Mouse (Mus musculus) thymus, postnatal 4 days (tissue): ENCODE data around the gene Fam189a1.

Source experiments
- DNase-seq: peaks from one replicate; pipeline ENCODE4 v3.0.0; 2021

Gene Fam189a1

DNA sequence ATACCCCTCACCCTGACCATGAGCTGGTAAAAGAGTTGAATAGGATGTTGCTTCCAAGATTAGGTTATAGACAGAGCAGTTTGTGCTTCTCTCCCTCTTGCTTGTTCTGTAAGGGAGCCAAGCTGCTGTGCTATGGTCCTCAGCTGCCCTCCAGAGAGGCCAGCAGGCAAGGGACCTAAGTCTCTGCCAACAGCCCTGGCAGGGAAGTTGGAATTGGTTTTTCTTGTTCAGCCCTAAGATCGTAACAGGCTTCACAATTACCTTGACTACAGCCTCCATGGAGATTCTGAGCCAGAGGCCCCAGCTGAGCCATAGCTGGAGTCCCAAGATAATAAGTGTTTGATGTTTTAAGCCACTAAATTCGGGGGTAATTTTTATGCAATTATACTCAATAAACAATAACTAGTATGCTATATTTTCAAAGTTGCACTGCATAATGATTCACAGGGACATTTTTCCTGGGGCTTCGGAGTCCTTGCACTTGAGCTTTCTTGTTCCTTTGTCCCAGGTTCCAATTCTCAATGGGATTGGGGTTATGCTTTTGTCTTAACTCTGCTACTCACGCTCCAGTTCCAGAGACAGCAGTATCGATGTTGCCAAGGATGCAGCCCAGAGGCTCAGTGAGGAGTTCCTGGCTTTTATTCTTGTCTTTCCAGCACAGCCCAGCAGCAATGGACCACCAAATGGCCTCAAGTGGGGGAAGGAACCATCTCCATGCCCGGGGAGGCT, 430.2 kb downstream of the Fam189a1 start:
- DNase-seq: no peak

GRCm38 (mm10) chr7:64724409-64724808, 432.0 kb downstream of the Fam189a1 start:
- DNase-seq: no peak

DNA sequence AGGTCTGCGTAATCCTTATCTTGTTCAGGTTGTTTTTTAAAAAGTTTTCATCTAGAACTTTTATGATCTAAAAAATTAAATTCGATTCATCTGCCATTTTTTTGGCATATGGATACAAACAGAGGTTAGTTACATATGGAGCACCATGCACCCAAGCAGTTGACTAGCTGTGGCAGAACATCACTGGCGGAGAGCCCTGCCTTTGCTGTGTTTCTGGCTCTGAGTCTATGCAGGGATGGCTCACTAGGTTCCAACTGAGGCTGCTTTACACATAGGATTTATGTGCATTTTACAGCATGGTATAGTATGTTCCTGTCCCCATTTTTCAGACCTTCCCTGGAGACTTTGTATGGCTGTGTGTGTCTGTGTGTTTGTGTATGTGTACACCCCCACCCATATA, 433.1 kb downstream of the Fam189a1 start:
- no peak for DNase-seq

GRCm38 (mm10) chr7:64716286-64716685, 440.1 kb downstream of the Fam189a1 start:
- DNase-seq: no peak

GRCm38 (mm10) chr7:64709520-64710262, 446.7 kb downstream of the Fam189a1 start:
- DNase-seq: no peak

DNA sequence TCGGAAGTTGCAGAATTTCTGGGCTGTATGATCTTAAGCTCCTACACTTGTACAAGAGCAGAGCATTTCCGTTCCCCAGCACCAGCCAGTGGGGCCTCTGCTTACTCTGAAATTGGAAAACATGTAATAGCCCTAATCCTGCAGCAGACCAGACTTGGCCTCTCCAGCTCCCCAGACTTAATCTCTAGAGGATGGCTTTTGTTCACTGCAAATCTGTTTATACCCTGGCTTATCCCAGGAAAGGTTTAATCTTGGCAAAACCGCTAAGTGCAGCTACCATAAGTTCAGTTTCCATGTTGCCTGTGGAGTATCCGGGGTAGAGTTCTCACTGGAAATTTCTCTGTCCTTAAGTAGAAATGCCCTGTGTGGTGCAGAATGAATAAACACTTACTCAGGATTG, 448.2 kb downstream of the Fam189a1 start:
- no peak for DNase-seq
